Mouse (Mus musculus): ENCODE results near the gene Pheta2. TPM values are rescaled to one million over a fixed set of nuclear protein-coding genes. Genes with fewer than 3 reads are reported as not detected.

The Pheta2 gene
- total RNA-seq (2021): 1.8 and 2.1 TPM in 2 replicates
- long read RNA-seq, experiment 1, partial matches to known transcripts: 0 of 3 reads
- long read RNA-seq, experiment 1, other reads (novel, unspliced or antisense): 0 of 3 reads
- long read RNA-seq, experiment 2, partial matches to known transcripts: 0 of 2 reads
- long read RNA-seq, experiment 2, other reads (novel, unspliced or antisense): 0 of 2 reads

DNA sequence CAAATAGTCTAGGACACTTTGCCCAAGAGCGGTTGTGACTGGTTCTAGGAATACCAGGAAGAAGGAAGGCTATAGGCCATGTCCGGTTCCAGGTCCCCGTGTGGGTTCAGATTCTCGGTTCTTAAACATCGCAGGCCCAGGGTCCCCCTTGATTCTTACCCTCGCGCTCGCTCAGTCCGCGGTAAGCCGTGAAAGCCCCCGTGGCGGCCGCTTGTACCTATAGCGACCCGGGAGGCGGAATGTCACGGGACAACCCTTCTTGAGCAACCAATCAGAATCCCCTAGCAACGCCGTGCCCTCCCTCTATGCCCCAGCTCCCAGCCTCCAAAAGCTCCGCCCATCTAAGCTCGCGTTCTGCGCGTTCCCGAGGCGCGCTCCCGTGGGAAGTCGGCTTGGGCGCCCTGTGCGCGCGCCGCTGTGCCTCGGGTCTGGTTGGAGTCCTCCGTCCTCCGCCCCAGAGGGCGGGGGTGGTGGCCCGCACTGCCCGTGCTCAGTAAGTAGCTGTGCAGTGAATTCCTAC lies at the start of gene Pheta2, which contains the start of the genes Naga and Smdt1:
TSS of gene Pheta2 (plus strand) at position 350 of the 520 bp plus-strand sequence.
TSS of gene Naga (minus strand) at position 333 of the 520 bp plus-strand sequence.
TSS of gene Smdt1 (plus strand) at position 367 of the 520 bp plus-strand sequence.
- DNase-seq: peak; percentile 99

DNA sequence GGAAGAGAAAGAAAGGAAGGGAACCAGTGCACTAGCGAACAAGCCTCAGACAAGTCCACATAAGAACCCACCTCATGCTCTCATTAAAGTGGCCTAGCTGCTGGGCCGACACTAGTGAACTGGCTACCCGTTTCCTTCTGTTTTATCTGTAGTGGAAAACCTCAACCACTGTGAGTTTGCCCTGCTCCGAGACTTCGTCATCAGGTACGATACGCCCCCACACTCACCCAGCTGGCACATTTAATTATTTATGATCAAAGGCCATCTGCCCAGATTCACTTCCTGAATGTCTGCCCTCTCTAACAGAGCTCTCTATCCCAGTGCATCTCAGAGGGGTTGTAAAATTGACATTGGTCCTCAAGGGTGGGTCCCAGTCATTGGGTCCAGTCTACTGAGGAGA lies 48.5 kb upstream of the Pheta2 start:
- no peak for DNase-seq

DNA sequence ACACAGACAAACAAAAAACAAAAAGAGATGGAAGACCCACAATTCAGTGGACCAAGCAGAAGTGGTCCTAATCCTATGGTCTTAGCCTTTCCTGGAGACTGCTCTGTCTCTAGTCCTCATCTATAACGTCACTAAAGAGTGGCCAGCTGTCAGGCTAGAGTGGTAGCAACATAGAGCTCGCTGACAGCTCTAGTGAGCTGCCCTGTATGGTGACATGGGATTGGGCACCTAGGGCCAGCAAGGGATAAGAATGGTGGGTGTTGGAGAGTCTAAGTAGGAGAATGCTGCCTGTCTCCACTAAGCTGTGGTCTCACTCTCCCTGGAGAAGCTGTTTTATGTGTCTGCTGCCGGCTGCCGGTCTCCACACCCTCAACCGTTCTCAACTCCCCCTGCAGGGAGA lies 45.9 kb upstream of the Pheta2 start:
- no peak for DNase-seq

DNA sequence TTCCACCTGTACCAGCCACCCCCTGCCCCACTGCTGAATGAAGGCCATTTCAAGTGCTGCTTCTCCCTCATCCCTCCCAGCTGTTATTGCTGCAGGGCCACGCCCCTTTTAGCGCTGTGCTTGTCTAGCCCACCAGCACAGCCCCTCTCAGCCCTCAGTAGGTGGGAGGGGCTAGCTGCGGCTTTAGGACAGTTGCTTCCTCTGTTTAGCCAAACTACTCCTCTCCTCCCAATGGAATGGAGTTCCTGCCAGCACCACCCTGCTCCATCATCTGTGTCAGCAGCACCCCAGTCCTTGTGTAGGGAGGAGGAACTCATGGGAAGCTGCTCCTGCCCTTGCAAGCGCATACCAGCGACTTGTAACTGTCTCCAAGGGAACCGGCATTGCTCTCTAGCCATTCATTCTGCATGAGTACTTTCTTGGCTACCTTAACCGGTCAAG lies 45.5 kb upstream of the Pheta2 start:
- DNase-seq: no peak

DNA sequence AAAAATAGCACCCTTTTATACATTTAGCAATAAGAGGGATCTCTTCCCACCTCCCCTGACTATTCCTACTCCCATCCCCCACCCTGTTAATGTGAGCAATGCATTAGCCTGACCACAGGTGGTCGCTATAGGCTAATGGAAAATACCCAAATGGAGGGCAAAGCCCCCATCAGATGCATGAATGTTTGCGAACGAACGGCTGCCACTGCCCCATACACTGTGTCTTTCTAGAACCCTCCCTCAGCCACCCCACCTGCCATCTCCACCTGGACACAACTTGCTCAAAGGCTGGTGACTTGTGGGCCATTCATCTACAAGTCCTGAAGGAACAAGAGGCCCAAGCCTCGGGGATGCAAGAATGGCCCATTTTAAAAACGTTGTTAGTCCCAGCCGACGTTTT lies 44.7 kb upstream of the Pheta2 start:
- DNase-seq: no peak

DNA sequence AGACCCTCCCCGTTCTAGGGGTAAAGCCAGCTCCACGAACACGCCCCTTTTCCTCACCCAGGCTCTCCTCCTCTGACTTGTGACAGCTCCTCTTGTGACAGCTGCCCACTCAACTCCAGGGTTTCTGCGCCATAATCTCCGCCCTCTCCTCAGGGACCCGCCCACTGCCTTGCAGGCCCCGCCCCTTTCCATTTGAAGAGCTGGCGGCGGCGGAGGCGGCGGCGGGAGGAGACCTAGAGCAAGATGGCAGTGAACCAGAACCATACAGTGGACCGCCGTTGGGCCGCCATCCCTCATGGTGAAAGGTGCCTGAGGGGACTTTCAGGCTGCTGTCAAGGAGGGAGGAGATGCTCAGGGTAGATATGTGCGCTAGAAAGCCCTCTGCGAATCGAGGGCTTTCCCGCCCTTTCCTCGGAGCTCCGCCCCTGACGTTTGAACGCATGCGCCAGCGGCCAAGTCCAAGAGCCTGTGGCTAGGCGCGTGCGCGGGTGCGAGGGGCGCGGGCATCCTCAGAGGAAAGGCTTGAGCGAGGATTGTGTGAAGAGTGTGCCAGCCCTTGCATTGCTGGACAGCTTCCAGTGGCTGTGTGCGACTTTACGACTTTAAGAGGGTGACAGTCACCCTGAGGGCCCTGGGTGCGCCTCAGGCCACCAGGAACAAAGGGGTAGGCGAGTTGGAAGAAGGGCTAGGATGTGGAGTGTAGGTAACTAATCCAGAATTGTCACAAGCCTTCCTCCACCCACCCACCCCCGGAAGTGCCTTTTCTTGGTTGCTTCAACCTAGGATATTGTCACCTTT lies 39.8 kb upstream of the Pheta2 start, which contains the start of gene Wbp2nl:
TSS of gene Wbp2nl (plus strand) at position 191 of the 798 bp plus-strand sequence.
- DNase-seq: peak; percentile 13

DNA sequence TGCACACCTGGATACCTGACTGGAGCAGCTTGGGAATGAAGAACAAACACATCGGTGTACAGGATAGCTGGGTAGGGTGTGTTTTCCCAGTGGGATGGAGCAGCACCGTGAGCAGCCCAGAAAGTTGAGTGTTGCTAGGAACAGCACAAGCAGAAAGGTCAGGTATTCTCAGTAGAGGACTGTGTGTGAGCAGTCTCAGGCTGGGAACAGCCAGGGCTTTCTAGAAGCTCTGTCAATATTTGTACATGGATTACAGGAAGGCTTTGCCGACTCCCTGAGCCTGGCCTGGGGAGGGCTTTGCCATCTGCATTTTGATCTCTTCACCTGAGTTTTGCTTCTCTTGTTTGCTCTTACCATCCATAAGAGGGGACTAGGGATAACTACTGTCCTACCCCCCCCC lies 31.6 kb upstream of the Pheta2 start:
- no peak for DNase-seq

DNA sequence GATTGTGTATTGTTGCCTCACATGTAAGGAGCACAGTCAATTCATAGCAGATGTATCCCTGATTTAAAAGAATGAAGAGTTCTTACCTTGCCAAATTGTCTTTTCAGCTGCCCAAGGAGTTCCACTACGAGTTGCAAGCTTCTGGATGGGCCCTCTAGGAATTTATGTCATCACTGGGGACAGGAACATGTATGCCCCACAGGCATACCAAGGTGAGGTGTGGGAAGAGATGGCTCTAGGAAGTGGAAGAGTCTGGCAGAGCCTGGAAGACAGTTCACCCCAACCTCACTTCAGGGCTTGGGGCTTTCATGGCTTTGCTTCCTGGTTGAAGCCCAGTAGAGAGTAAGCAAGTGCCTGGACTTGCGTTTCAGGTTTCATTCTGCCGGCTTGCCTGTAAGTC lies 30.3 kb upstream of the Pheta2 start:
- DNase-seq: no peak

DNA sequence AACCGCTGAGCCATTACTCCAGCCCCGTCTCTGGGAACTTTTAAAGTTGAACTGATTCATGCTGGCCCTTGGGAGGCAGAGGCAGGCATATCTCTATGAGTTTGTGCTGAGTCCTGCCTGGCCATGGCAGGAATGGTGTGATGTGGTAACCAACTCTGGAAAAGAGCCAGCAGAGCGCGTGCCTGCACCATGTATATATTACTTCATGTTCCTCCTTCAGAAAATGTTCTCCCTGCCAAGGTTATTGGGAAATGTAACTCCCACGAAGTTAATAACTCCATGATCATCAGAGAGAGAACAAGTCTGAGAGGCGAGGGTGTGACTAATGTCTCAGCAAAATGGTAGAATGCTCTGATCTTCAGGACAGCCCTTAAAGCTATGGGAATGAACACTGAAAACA lies 20.9 kb upstream of the Pheta2 start:
- DNase-seq: peak; percentile 26

DNA sequence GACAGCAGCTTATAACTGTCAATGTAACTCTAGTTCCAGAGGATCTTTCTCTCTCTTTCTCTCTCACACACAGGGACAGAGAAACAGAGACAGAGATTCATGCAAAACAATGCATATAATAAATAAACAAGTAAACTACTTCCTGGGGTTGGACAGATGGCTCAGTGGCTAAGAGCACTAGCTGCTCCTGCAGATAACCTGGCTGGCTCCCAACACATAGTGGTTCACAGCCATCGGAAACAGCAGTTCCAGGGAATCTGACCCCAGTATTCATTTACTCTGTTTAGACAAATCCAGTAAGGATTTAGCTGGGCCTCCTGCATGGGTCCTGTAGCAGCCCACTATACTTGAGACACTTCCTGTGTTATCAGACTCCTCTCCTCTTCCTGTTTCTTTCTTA lies 19.1 kb upstream of the Pheta2 start:
- DNase-seq: no peak

DNA sequence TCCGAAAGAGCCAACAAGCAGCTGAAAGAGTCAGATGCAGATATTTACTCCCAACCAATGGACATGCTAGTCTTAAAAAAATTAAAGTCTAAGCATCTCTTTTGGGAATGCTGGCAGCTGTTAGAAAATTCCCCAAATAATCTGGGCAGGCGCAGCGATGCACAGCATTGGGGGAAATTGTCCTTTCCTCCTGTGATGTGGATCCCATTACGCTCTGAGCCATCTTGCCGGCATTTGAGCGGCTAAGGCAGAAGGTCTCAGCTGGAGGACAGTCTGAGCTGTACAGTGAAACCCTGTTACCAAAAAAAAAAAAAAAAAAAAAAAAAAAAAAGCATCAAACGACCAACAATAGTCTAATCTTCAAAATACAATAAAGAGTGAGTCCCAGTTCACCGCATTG lies 16.5 kb upstream of the Pheta2 start:
- DNase-seq: no peak

DNA sequence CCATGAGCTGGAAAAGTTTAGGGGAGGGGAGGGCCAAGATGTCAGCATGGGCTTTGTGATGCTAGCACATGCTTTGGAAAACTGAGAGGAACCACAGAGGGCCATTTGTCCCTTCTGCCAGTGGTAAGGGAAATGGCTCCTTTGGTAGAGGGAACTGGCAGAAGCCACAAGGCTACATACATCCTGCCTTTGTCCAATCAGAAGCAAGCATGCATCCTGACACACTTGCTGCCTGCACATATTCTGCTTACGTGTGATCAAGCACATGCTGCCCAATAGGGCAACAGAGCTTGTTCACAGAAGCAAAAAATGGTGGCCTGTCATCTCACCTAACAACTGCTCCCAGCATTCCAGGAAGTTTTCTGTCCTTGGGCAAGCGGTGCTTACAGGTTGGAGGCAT lies 13.4 kb upstream of the Pheta2 start:
- DNase-seq: no peak

DNA sequence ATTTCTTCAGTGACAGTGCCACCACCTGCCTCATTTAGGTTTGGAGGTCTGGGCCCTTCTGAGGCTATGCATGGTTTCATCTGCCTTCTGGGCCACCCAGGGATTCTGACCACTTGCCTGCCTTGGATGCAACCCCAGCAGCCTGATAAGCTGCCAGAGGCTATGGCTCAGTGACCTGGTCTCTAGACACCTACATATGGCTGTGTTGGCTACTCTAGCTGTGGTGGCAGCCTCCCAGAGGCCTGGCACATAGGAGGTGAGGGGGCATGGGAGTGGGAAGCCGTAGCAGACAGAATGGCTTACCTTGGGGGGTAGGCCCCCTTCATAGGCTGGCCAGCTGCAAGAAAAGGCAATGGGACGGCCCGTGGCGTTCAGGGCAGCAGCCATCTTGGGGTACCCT lies 3.5 kb upstream of the Pheta2 start:
- no peak for DNase-seq

DNA sequence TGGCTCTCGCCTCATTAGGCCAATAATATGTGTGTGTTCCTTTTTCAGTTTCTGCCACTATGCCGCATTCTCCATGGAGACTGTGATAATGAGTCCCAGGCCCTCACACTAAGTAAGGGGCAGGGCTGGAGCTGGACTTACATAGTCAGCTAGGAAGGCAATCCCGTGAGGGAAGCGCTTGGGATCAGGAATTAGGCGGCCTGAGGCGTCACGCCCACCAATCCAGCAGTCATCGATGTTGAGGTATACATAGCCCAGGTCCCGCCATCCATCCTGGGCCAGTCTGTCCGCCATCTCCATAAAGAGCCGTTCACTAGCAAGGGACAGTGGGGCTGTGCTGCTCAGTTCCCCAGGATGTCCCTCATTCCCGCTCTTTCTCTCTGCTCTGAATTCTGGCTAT lies 2.1 kb upstream of the Pheta2 start:
- DNase-seq: no peak

DNA sequence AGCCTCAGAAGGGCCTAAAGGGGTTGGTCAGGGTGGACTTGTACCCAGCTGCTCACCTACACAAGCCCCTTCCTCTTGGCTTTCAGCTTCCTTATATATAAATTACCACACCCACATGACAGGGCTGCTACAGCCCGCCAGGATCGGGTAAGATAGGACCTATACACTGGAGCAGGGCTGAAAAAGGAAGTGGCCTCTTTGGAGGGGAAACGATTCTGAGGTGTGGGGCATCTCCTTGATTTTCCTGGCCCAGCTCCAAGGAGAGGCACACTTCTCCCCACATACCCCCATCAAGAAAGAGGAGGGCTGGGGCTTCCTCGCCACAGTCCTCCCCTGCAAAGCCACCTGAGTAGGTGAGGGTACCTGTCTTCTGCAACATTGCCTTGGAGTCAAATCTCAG lies 867 bp upstream of the Pheta2 start:
- no peak for DNase-seq

DNA sequence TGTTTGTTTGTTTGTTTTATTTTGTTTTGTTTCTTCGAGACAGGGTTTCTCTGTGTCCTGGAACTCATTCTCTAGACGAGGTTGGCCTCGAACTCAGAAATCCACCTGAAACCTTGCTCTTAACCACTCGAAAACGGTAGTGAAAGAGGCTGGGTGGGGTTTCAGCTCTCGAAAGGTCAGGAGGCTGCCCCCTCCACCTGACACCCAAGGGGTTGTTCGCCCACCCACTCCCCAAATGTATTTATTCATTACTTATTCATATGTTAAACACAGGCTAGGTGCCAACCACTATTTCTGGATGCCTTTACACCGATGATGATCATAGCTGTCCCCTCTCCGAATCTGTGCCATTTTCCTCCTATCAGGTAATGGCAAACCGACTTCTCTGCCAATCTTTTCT lies 408 bp downstream of the Pheta2 start:
- no peak for DNase-seq

DNA sequence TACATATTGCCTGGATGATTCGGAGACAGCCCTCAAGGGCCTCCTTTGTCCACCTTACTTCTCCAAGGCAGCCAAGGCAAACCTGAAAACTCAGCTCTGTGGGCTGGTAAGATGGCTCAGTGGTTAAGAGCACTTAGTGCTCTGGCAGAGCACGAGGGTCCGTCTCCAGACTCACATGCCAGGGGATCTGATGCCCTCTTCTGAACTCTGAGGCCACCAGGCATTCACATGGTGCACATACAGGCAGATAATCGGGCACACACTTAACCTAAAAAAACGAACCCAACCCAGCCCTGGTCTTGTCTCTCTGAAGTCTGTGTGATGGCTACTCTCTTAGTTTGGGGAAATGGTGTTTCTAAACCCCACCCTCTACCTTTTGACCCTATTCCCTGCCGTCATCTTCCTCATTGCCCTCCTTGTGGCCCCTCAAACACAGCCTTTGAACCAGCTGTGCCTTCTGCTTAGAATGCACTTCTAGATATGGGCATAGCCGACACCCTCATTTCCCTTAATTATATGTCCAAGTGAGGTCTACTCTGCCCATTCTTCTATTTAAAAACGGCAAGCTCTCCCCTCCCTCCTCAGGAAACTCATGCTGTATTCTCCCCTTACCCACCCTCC lies 1.0 kb downstream of the Pheta2 start:
- no peak for DNase-seq

DNA sequence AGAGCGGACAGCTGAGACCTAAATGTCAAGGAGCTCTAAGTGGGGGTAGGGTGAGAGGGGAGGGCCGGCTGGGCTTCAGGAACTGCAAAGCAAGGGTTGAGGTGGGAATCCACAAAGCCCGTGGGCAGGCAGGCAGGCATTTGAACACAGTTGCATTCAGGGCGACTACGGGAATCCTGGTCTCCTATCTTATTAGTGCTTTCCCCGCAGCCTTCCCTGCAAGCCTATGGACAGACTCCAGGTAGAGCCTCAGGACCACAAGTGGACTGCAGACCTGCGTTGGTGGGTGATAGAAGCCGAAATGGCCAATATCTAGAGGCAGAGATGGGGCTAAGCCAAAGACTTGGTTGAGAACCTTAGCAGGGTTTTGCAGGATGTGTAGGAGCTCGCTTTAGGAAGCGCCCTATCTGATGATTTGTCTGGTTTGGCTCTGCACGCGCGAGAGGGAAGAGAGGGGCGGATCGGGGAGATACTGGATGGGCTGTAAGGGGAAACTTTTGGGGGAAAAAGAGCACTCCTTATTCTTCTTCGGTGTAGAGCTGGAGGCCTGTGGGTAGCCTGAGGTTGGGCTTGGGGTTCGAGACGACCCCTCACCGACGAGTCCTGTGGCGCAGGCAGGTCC lies 1.8 kb downstream of the Pheta2 start:
- no peak for DNase-seq

DNA sequence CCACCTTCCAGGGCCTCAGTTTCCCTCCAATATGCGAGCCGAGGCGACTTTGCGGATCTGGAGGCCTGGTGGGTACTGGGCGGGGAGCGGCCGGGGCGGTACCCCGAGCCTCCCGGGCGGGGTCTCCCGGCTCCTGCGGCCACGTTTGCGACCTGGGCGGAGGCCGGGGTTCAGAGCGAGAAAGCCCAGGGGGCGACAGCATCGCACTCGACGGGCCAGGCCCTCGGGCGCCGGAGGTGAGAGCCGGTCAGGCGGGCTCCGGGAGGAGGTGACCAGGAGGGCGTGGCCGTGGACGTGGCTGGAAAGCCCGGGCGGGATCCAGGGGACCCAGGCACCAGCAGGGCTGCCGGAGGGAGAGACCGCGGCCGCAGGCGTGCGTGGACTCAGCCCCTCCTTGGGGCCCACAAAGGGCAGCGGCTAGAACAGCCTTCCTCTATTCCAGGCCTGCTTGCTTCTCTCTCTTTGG lies 2.3 kb downstream of the Pheta2 start:
- DNase-seq: peak; percentile 75

DNA sequence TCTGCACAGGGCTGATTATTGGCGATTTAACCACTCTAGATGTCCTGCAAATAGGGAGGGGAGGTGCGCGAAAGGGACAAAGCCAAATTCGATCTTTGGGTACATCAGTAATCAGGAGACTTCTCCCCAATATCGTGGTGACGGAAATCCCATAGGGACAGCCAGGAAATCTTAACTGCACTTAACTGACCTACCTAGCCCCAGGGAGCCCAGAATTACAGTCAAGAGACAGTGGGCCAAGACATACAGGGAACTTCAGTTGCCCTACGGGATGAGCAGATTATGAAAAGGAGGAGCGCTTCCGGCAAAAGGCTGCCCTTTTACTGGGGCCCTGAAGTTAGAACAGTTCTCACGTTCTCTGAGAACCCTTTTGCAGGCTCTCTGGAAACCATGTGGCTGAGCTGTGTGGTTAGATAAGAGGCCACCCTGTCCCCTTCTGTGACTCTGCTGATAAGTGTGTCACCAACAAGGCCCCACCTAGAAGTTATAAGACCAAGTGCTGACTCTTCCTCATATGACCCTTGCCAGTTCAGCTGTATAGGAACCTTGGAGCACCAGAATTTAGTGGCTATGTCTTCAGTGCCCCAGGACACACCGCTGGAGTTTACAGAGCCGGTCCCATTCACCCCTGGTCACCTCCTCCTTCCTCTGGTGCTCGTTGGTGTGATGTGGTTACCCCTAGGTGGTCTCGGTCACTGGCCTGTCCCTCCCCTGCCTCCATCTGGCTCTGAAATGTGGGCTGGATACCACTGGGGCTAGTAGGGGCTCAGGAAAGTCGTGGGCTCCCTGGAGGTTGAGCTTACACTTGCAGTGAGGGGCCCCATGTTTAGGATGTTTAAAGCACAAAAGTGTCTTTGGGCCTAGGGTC lies 3.2 kb downstream of the Pheta2 start:
- no peak for DNase-seq

DNA sequence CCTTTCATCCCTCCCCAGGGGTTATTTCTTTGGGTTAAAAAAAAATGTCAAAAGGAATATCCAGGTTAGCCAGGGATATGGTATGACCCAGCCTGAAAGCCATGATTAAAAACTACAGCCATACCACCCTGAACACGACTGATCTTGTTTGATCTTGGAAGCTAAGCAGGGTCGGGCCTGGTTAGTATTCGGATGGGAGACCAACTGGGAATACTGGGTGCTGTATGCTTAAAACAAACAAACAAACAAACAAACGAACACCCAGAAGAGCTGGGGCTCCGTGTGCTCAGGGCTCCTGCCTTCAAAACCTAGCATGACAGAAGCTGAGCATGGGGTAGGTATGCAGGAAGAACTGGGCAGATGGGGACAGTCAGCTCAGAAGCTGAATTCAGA lies 3.8 kb downstream of the Pheta2 start:
- no peak for DNase-seq

All from adrenal gland, postnatal 14 days (tissue).